Mouse (Mus musculus) urinary bladder, postnatal 14 days (tissue): ENCODE measurements around the gene Fam193b.
"Not testable (repeated sequence)": the region's sequence is repeated elsewhere in the genome, so short reads cannot be mapped to it uniquely, and the experiment has no call there.

Experiments used
- DNase-seq: peaks from one replicate; pipeline ENCODE4 v3.0.0; 2021; ENCODE audit warnings: low spot score

The Fam193b gene

GRCm38 (mm10) chr13:55571027-55571751, at the start of gene Fam193b:
Fam193b (minus strand) TSS chr13:55571120.
- peak; percentile 95 for DNase-seq

- no peak for DNase-seq
These were observed 49.4 kb upstream of the Fam193b start for GRCm38 (mm10) chr13:55620275-55620674.

- no peak for DNase-seq
These were observed 48.4 kb upstream of the Fam193b start for GRCm38 (mm10) chr13:55619328-55619727.

GRCm38 (mm10) chr13:55613471-55613870, 42.6 kb upstream of the Fam193b start:
- DNase-seq, result no peak

- no peak for DNase-seq
These were observed 41.1 kb upstream of the Fam193b start for GRCm38 (mm10) chr13:55611996-55612395.

- no peak for DNase-seq
These were observed 36.7 kb upstream of the Fam193b start for GRCm38 (mm10) chr13:55607624-55608006.

GRCm38 (mm10) chr13:55606899-55607623, 36.1 kb upstream of the Fam193b start:
- no peak for DNase-seq

- DNase-seq, result no peak
These were observed 33.7 kb upstream of the Fam193b start for GRCm38 (mm10) chr13:55604606-55605005.

- peak; percentile 82 for DNase-seq
These were observed 30.7 kb upstream of the Fam193b start for GRCm38 (mm10) chr13:55601611-55602010.

- DNase-seq, result no peak
These were observed 29.7 kb upstream of the Fam193b start for GRCm38 (mm10) chr13:55600657-55601056.

- peak; percentile 84 for DNase-seq
These were observed 28.9 kb upstream of the Fam193b start, which contains the start of gene B4galt7 for GRCm38 (mm10) chr13:55599566-55600540. B4galt7 (plus strand) TSS chr13:55599896.

GRCm38 (mm10) chr13:55596802-55597201, 25.9 kb upstream of the Fam193b start:
- DNase-seq, result no peak

GRCm38 (mm10) chr13:55595375-55595774, 24.5 kb upstream of the Fam193b start:
- DNase-seq, result no peak

GRCm38 (mm10) chr13:55593254-55593747, 22.4 kb upstream of the Fam193b start:
- DNase-seq, result no peak

- DNase-seq, result peak; percentile 96
These were observed 21.8 kb upstream of the Fam193b start for GRCm38 (mm10) chr13:55592512-55593253.

GRCm38 (mm10) chr13:55591961-55592490, 21.1 kb upstream of the Fam193b start:
- no peak for DNase-seq

GRCm38 (mm10) chr13:55578086-55578485, 7.2 kb upstream of the Fam193b start:
- no peak for DNase-seq

GRCm38 (mm10) chr13:55576872-55577271, 6.0 kb upstream of the Fam193b start:
- DNase-seq, result not testable (repeated sequence)

GRCm38 (mm10) chr13:55575932-55576331, 5.0 kb upstream of the Fam193b start:
- DNase-seq, result no peak

- DNase-seq, result no peak
These were observed 3.4 kb upstream of the Fam193b start for GRCm38 (mm10) chr13:55574321-55574720.

- no peak for DNase-seq
These were observed 2.5 kb upstream of the Fam193b start, which contains the start of gene Tmed9 for GRCm38 (mm10) chr13:55573432-55573831. Tmed9 (plus strand) TSS chr13:55573732.
